Mouse (Mus musculus) T-helper 1 cell (primary cell): ENCODE data around the gene Med18.

Source experiments
- in situ Hi-C: fragments of 300-600 bp; cut with MboI, MseI; formaldehyde crosslinking; loops from one replicate; pipeline ENCODE4 v1.15.1; 2025; ENCODE audit warnings: high pct_unique_total_duplicates

Gene Med18

GRCm38 (mm10) chr4:132463430-132464254 lies at the start of gene Med18:
Gene Med18, minus strand, starts transcription at chr4:132463921.
- in situ Hi-C loops, result no loop called here

- in situ Hi-C loops, result no loop called here
These were observed 48.4 kb upstream of the Med18 start for GRCm38 (mm10) chr4:132512080-132512479.

GRCm38 (mm10) chr4:132510352-132510798 lies 46.7 kb upstream of the Med18 start, which contains the start of gene Sesn2:
Gene Sesn2, minus strand, starts transcription at chr4:132510501.
- in situ Hi-C loops, result no loop called here

- in situ Hi-C loops, result loop anchor here (5.0 kb wide), 1 partner anchor 87 kb away; the partner anchor contains the start of gene Phactr4
These were observed 46.0 kb upstream of the Med18 start for GRCm38 (mm10) chr4:132509621-132510296.

GRCm38 (mm10) chr4:132507210-132507609 lies 43.5 kb upstream of the Med18 start:
- in situ Hi-C loops, result loop anchor here (5.0 kb wide), 1 partner anchor 85 kb away; the partner anchor contains the start of gene Phactr4

- in situ Hi-C loops, result loop anchor here (5.0 kb wide), 1 partner anchor 84 kb away; the partner anchor contains the start of gene Phactr4
These were observed 42.5 kb upstream of the Med18 start for GRCm38 (mm10) chr4:132506250-132506649.

- in situ Hi-C loops, result loop anchor here (5.0 kb wide), 1 partner anchor 83 kb away; the partner anchor contains the start of gene Phactr4
These were observed 42.1 kb upstream of the Med18 start for GRCm38 (mm10) chr4:132505800-132506199.

GRCm38 (mm10) chr4:132505034-132505738 lies 41.5 kb upstream of the Med18 start:
- in situ Hi-C loops, result loop anchor here (5.0 kb wide), 1 partner anchor 83 kb away; the partner anchor contains the start of gene Phactr4

- in situ Hi-C loops, result no loop called here
These were observed 39.6 kb upstream of the Med18 start for GRCm38 (mm10) chr4:132503344-132503743.

- in situ Hi-C loops, result no loop called here
These were observed 37.9 kb upstream of the Med18 start for GRCm38 (mm10) chr4:132501639-132502038.

GRCm38 (mm10) chr4:132494271-132494918 lies 30.7 kb upstream of the Med18 start:
- in situ Hi-C loops, result loop anchor here (10.0 kb wide), 1 partner anchor 1580 kb away; no protein-coding TSS in a partner anchor

GRCm38 (mm10) chr4:132492178-132493060 lies 28.7 kb upstream of the Med18 start:
- in situ Hi-C loops, result loop anchor here (10.0 kb wide), 1 partner anchor 1582 kb away; no protein-coding TSS in a partner anchor

GRCm38 (mm10) chr4:132491748-132492147 lies 28.0 kb upstream of the Med18 start:
- in situ Hi-C loops, result loop anchor here (10.0 kb wide), 1 partner anchor 1583 kb away; no protein-coding TSS in a partner anchor

- in situ Hi-C loops, result loop anchor here (10.0 kb wide), 1 partner anchor 1584 kb away; no protein-coding TSS in a partner anchor
These were observed 27.3 kb upstream of the Med18 start for GRCm38 (mm10) chr4:132491057-132491456.

- in situ Hi-C loops, result loop anchor here (10.0 kb wide), 1 partner anchor 1584 kb away; no protein-coding TSS in a partner anchor
These were observed 26.7 kb upstream of the Med18 start for GRCm38 (mm10) chr4:132490273-132491010.

GRCm38 (mm10) chr4:132488976-132489375 lies 25.3 kb upstream of the Med18 start:
- in situ Hi-C loops, result no loop called here

GRCm38 (mm10) chr4:132488521-132488920 lies 24.8 kb upstream of the Med18 start:
- in situ Hi-C loops, result no loop called here

- in situ Hi-C loops, result no loop called here
These were observed 21.1 kb upstream of the Med18 start for GRCm38 (mm10) chr4:132484820-132485219.

GRCm38 (mm10) chr4:132484231-132484630 lies 20.5 kb upstream of the Med18 start:
- in situ Hi-C loops, result no loop called here
